Mouse (Mus musculus): Measurements from ENCODE around the gene Gpr152. TPM values are rescaled to one million over a fixed set of nuclear protein-coding genes. Genes with fewer than 3 reads are reported as not detected.

Gene Gpr152
- polyA plus RNA-seq, 1 experiment: not detected

DNA sequence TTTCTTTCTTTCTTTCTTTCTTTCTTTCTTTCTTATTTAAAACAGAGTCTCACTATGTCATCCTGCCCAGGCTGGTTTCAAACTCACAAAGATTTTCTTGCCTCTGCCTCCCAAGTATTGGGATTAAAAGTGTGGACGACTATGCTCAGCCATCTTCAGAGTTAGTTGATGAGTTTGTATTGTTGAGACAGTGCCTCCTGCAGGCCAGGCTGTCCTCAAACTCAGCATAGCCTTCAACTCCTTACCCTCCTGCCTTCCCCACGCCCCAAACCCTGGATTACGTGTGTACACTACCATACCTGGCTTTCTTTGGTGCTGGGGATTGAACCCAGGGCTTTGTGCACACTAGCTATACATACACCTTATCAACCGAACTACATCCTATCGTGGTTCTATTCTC is 3.1 kb upstream of the Gpr152 start:
- no peak overlapping the region for H3K9ac ChIP-seq (ENCODE audit: low read depth, poor library complexity, severe bottlenecking)
- H3K27ac ChIP-seq (ENCODE audit: insufficient read depth, low read length): no peak overlapping the region
- 0 out of 2 replicates have a peak, but pooled peaks cover 3% of the 10 kb centered on the region for H3K36me3 ChIP-seq (ENCODE audit: control insufficient read depth, insufficient read depth, low read length, poor library complexity, severe bottlenecking)
- no peaks in the 10 kb centered on the region for H3K9me3 ChIP-seq (replicated peaks; ENCODE audit: control insufficient read depth, insufficient read depth, low read length, poor library complexity, severe bottlenecking)
- TF ChIP-seq POLR2A (IDR thresholded peaks at IDR 0.05; ENCODE audit: insufficient read depth, low read length): no peak
- TF ChIP-seq CTCF (IDR thresholded peaks at IDR 0.05; ENCODE audit: low read depth, low read length): peak; percentile 12
- no peak overlapping the region for H3K4me3 ChIP-seq (ENCODE audit: low read depth, low read length)
- peaks cover 4% of the 10 kb centered on the region for H3K4me1 ChIP-seq (ENCODE audit: control insufficient read depth, insufficient read depth, low read length)
- no peaks in the 10 kb centered on the region for H3K27me3 ChIP-seq (ENCODE audit: control insufficient read depth, insufficient read depth, low read length, poor library complexity, severe bottlenecking)

DNA sequence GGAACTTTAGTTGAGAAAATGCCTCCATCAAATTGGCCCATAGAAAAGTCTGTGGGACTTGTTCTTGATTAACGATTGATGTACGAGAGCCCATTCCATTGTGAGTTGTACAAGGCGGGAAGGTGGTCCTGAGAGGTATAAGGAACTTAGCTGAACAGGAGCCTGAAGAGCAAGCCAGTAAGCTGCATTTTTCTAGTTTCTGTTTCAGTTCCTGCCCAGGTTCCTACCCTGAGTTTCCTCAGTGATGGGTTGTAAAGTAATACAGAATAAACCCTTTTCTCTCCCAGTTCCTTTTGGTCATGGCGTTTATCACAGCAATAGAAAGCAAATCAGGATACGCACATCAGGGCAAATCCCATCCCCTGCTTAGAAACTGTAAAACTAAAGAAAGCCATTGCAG is 1.7 kb upstream of the Gpr152 start:
- Histone ChIP-seq H3K27me3 (ENCODE audit: control insufficient read depth, insufficient read depth, low read length, poor library complexity, severe bottlenecking) (no peaks in the 10 kb centered on the region), H3K36me3 (ENCODE audit: control insufficient read depth, insufficient read depth, low read length, poor library complexity, severe bottlenecking) (no peaks in the 10 kb centered on the region), H3K4me3 (ENCODE audit: low read depth, low read length) (no peak overlapping the region), H3K9me3 (replicated peaks; ENCODE audit: control insufficient read depth, insufficient read depth, low read length, poor library complexity, severe bottlenecking) (no peaks in the 10 kb centered on the region), H3K27ac (ENCODE audit: insufficient read depth, low read length) (no peak overlapping the region), H3K9ac (ENCODE audit: low read depth, poor library complexity, severe bottlenecking) (no peak overlapping the region), H3K4me1 (ENCODE audit: control insufficient read depth, insufficient read depth, low read length) (peaks cover 4% of the 10 kb centered on the region)
- TF ChIP-seq POLR2A (IDR thresholded peaks at IDR 0.05; ENCODE audit: insufficient read depth, low read length) (no peak), CTCF (IDR thresholded peaks at IDR 0.05; ENCODE audit: low read depth, low read length) (no peak), EP300 (IDR thresholded peaks at IDR 0.05; ENCODE audit: insufficient read depth, low read depth, low read length) (no peak)

GRCm38 (mm10) chr19:4140147-4140546 is 560 bp downstream of the Gpr152 start:
- Histone ChIP-seq H3K4me3 (ENCODE audit: low read depth, low read length) (no peak overlapping the region), H3K9ac (ENCODE audit: low read depth, poor library complexity, severe bottlenecking) (no peak overlapping the region), H3K27me3 (ENCODE audit: control insufficient read depth, insufficient read depth, low read length, poor library complexity, severe bottlenecking) (no peaks in the 10 kb centered on the region), H3K36me3 (ENCODE audit: control insufficient read depth, insufficient read depth, low read length, poor library complexity, severe bottlenecking) (no peaks in the 10 kb centered on the region), H3K27ac (ENCODE audit: insufficient read depth, low read length) (no peak overlapping the region), H3K4me1 (ENCODE audit: control insufficient read depth, insufficient read depth, low read length) (peaks cover 4% of the 10 kb centered on the region), H3K9me3 (replicated peaks; ENCODE audit: control insufficient read depth, insufficient read depth, low read length, poor library complexity, severe bottlenecking) (no peaks in the 10 kb centered on the region)
- TF ChIP-seq EP300 (IDR thresholded peaks at IDR 0.05; ENCODE audit: insufficient read depth, low read depth, low read length) (no peak), CTCF (IDR thresholded peaks at IDR 0.05; ENCODE audit: low read depth, low read length) (no peak), POLR2A (IDR thresholded peaks at IDR 0.05; ENCODE audit: insufficient read depth, low read length) (no peak)

- no peaks in the 10 kb centered on the region for H3K4me1 ChIP-seq (ENCODE audit: control insufficient read depth, insufficient read depth, low read length)
- H3K36me3 ChIP-seq (ENCODE audit: control insufficient read depth, insufficient read depth, low read length, poor library complexity, severe bottlenecking): no peaks in the 10 kb centered on the region
- H3K9ac ChIP-seq (ENCODE audit: low read depth, poor library complexity, severe bottlenecking): no peak overlapping the region
- no peak overlapping the region for H3K4me3 ChIP-seq (ENCODE audit: low read depth, low read length)
- no peaks in the 10 kb centered on the region for H3K9me3 ChIP-seq (replicated peaks; ENCODE audit: control insufficient read depth, insufficient read depth, low read length, poor library complexity, severe bottlenecking)
- H3K27me3 ChIP-seq (ENCODE audit: control insufficient read depth, insufficient read depth, low read length, poor library complexity, severe bottlenecking): no peaks in the 10 kb centered on the region
- H3K27ac ChIP-seq (ENCODE audit: insufficient read depth, low read length): no peak overlapping the region
- TF ChIP-seq POLR2A (IDR thresholded peaks at IDR 0.05; ENCODE audit: insufficient read depth, low read length): no peak
Observed at GRCm38 (mm10) chr19:4142416-4143173, 3.0 kb downstream of the Gpr152 start.

DNA sequence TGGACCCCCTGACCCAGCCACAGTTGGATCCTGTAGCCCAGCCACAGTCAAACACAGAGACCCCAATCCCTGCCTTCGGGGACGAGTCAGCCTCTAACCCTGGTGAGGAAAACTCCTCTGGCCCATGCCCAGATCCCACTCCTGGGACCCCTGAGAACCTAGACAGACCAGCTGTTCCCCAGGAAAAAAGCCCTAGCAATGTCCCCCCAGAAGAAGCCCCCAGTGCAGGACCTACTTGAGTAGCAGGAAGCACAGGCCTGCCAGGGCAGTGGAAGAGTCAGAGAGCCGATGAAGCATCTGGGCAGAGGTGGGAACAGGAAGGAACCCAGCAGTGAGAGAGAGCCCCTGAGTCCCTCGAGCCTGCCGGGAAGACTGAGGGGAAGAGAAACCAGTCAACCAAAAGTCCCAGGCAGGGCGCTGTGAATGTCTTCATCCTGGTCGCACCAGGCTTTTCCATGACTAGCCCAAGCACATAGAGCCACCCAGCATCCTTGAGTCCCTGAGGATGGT is 4.2 kb downstream of the Gpr152 start, which contains the start of gene Cabp4:
TSS of gene Cabp4 (minus strand) at position 275 of the 510 bp plus-strand sequence.
- TF ChIP-seq EP300 (IDR thresholded peaks at IDR 0.05; ENCODE audit: insufficient read depth, low read depth, low read length): no peak
- TF ChIP-seq POLR2A (IDR thresholded peaks at IDR 0.05; ENCODE audit: insufficient read depth, low read length): no peak
- no peak for TF ChIP-seq CTCF (IDR thresholded peaks at IDR 0.05; ENCODE audit: low read depth, low read length)
- H3K27ac ChIP-seq (ENCODE audit: insufficient read depth, low read length): no peak within 1 kb of the TSS
- H3K9ac ChIP-seq (ENCODE audit: low read depth, poor library complexity, severe bottlenecking): no peak within 1 kb of the TSS
- H3K4me1 ChIP-seq (ENCODE audit: control insufficient read depth, insufficient read depth, low read length): no peaks in the 10 kb centered on the region
- H3K36me3 ChIP-seq (ENCODE audit: control insufficient read depth, insufficient read depth, low read length, poor library complexity, severe bottlenecking): no peaks in the 10 kb centered on the region
- no peaks in the 10 kb centered on the region for H3K9me3 ChIP-seq (replicated peaks; ENCODE audit: control insufficient read depth, insufficient read depth, low read length, poor library complexity, severe bottlenecking)
- no peaks in the 10 kb centered on the region for H3K27me3 ChIP-seq (ENCODE audit: control insufficient read depth, insufficient read depth, low read length, poor library complexity, severe bottlenecking)
- no peak within 1 kb of the TSS for H3K4me3 ChIP-seq (ENCODE audit: low read depth, low read length)

Measured in ES-Bruce4 (cell line).